Mouse (Mus musculus) thymus, adult 18-20 months (tissue): ENCODE results near the gene Atp6ap1l.

ENCODE experiments used
- DNase-seq, 2 experiments: peaks; one replicate each; pipeline ENCODE4 v3.0.0; 2022; ENCODE audit warnings: mixed read lengths in 2 of 2

Atp6ap1l gene

GRCm38 (mm10) chr13:90885856-90886532 is 19.2 kb downstream of the Atp6ap1l start:
- no peak for DNase-seq

GRCm38 (mm10) chr13:90881727-90882429 is 23.3 kb downstream of the Atp6ap1l start:
- DNase-seq: no peak

DNA sequence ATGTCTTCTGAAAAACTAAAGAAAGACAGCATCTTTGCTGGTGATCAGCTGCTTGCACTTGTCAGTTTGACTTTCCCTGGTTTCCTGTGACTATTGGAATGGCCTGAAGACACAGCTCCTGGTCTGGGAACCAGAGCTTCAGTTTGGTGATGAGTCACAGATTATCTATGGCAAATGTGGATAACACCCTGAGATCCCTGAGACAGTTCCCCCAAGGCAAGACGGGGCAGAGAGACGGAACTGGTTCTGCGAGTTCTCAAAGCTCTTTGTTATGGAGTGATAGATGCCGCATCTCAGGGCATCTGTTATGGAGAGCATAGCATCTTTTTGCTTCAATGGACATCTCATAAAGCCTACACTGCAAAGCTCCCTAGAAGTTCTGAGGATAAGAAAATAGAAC is 33.6 kb downstream of the Atp6ap1l start:
- DNase-seq: no peak

GRCm38 (mm10) chr13:90869157-90869556 is 36.0 kb downstream of the Atp6ap1l start:
- DNase-seq: no peak

DNA sequence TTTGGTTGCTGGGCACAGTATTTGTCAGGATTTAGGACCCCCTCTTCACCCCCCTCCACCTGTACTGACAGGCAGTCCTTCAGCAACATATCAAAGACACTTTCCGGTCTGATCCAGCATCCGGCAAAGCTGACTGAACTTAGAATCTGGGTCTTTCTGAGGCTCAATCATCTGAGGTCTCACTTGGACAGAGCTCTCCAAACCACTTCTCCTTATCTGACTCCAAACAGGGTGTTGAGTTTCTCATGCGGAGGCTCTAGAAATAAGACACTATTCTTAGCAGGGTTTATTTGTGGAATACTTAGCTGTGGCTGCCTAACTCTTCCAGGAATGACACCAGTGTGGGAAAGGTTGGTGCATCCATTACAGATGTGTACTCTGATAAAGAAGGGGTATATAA is 43.0 kb downstream of the Atp6ap1l start:
- no peak for DNase-seq

DNA sequence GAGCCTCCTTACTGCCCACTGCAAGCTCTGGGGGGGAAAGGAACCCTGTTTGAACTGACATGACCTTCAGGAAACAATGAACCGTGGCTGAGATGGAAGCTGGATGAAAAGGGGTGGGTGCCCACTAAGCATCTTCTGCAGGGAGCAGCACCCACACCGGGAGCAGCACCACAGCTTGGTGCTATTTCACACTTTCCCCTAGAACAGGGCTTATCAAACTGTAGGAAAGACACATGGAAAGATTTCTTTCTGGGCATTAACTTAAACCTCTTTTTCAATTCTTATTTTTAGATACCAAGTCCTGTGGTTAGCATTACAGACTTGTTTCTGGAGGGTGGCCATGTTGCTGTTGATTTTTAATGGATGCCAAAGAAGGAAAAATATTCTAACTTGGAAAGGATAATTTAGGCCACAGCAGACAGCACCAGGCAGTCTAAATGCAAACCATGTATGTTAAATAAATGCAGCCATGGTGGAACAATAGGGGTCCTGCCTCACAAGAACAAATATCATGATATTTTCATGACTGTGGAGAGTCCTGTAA is 44.2 kb downstream of the Atp6ap1l start:
- no peak for DNase-seq

- no peak for DNase-seq
Measured at GRCm38 (mm10) chr13:90852727-90853630, 52.2 kb downstream of the Atp6ap1l start.

GRCm38 (mm10) chr13:90851795-90852194 is 53.4 kb downstream of the Atp6ap1l start:
- DNase-seq: no peak

GRCm38 (mm10) chr13:90844191-90844590 is 61.0 kb downstream of the Atp6ap1l start:
- DNase-seq: no peak

DNA sequence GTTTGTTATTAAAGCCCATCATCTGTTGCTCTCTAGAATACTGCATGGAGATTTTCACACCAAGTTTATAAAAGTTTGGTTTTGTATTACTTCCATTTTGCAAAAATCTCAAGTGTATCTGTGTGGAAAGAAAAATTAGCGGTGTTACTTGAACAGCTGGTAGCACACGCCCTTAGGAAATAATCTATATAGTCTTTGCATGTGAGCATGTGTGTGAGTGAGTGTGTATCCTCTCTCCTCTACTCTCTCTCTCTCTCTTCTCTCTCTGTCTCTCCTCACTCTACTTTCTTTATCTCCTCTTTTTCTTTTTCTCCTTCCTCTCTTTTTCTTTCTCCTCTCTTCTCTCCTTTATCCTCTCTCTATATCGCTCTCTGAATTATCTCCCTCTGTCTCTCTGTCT is 61.7 kb downstream of the Atp6ap1l start:
- no peak for DNase-seq

DNA sequence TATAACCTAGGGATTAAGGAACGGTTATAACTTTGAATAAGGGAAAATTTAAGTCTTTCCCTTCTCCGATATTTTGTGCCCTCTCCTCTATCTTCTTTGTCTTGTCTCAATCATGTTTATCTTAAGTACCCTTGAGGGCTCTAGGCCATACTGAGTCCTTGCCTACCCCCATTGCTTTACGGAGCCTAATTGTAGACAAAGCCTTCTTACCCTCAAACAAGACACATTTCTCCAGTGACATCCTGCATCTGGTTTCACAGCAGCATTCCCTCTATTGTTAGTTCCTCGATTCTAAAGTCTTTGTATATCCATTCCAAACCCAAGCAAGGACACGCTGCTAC is 64.0 kb downstream of the Atp6ap1l start:
- no peak for DNase-seq

DNA sequence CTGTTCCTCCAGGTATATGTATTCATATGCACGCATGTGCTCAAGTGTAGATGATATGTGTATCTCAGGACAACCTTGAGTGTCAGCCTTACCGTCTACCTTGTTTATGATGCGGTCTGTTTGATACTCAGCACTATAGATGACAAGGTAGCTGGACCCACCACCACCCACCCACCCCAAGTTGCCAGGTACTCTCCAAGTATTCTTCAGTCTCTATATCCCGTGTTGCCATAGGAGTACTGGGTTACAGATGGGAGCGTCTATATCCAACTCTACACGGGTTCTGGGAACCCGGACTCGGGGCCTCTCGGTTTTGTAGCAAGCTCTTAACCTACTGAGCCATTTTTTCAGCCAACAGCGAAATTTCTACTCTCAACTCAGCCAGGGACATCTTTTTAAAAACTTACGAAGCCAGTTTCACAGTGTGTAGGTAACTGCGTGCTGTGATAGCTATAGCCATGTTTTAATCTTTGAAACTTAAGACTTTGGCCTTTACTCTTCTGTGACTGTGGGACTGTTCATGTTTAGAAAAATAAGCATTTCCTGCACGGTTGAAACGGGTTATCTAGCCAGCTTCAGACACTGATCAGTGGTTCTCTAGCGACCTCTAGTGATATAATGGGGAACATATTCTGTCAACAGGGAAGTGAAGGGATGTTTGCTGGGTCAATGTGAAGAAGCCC is 64.5 kb downstream of the Atp6ap1l start:
- no peak for DNase-seq

GRCm38 (mm10) chr13:90833641-90834207 is 71.4 kb downstream of the Atp6ap1l start:
- DNase-seq: no peak
